Comparison of ENCODE assay signal across 26 mouse cellular contexts in the genomic region with DNA sequence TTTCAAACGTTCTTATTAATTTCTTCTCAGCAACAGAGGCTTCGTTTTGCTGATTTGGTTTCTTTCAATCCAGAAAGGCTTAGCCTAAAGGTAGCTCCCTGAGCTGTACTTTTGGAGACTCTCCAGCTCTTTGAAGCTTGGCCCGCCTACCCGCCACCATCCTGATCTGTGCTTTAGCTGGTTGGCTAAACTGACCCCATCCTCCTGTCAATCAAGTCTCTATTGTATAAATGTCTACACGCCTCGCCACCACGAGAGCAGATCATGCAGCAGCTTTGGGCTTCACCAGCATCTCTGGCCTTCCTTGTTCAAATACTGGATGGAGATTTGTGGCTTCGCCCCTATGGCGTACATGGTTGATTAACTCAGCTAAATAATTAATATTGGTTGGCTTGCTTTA.
DNase-seq lines count a peak whose midpoint lies in the region; ATAC-seq and TF ChIP-seq lines count a peak whose summit lies in the region.
"Had no signal": no experiment of that assay in that cellular context is flagged by ENCODE, and none has a peak within 500 bp of the region (broad histone marks: within the 10 kb centered on the region; RNA-seq: fewer than 3 reads in every experiment).

No protein-coding gene starts in this region.

- no peak overlapping the region for H3K27ac ChIP-seq in forebrain, embryonic 12.5 days
- no peak overlapping the region for H3K27ac ChIP-seq in forebrain, embryonic 10.5 days
- no peak overlapping the region for H3K27ac ChIP-seq in forebrain, embryonic 16.5 days (ENCODE audit: low read length)
- no peak overlapping the region for H3K27ac ChIP-seq in forebrain, postnatal 0 days (ENCODE audit: low read depth, low read length)
- H3K27ac ChIP-seq: embryonic facial prominence, embryonic 10.5 days; embryonic facial prominence, embryonic 13.5 days; gastrocnemius, adult 2 months; hindbrain, embryonic 10.5 days; hindbrain, embryonic 13.5 days; intestine, embryonic 15.5 days had no signal

- 0 out of 2 replicates have a peak, but pooled peaks have one; percentile 39 for ATAC-seq in forebrain, embryonic 12.5 days (ENCODE audit: low FRiP score)
- ATAC-seq in forebrain, embryonic 16.5 days = peak; percentile 33; the same call in 1 of the 2 replicates
- no peak for ATAC-seq in forebrain, postnatal 0 days
- ATAC-seq: hindbrain, embryonic 16.5 days; intestine, embryonic 15.5 days; Patski had no signal

- no peak for TF ChIP-seq CTCF in forebrain, postnatal 0 days (IDR thresholded peaks at IDR 0.05; ENCODE audit: low read depth)

- no peak overlapping the region for H3K4me2 ChIP-seq in forebrain, embryonic 12.5 days
- H3K4me2 ChIP-seq in forebrain, embryonic 16.5 days (ENCODE audit: low read length) = no peak overlapping the region
- no peak overlapping the region for H3K4me2 ChIP-seq in forebrain, postnatal 0 days (ENCODE audit: low read depth)
- H3K4me2 ChIP-seq: embryonic facial prominence, embryonic 13.5 days; hindbrain, embryonic 13.5 days; intestine, embryonic 15.5 days had no signal

- no peaks in the 10 kb centered on the region for H3K27me3 ChIP-seq in forebrain, embryonic 12.5 days
- H3K27me3 ChIP-seq in forebrain, embryonic 10.5 days (ENCODE audit: poor library complexity, severe bottlenecking) = no peaks in the 10 kb centered on the region
- H3K27me3 ChIP-seq in forebrain, embryonic 16.5 days (replicated peaks; ENCODE audit: control insufficient read depth, insufficient read depth, low read length) = no peaks in the 10 kb centered on the region
- H3K27me3 ChIP-seq in forebrain, postnatal 0 days (ENCODE audit: insufficient read depth, low read length) = no peaks in the 10 kb centered on the region
- H3K27me3 ChIP-seq: embryonic facial prominence, embryonic 13.5 days; hindbrain, embryonic 13.5 days; intestine, embryonic 15.5 days; Patski had no signal

- 0 out of 2 replicates have a peak, but pooled peaks cover 4% of the 10 kb centered on the region for H3K36me3 ChIP-seq in forebrain, embryonic 12.5 days (replicated peaks)
- peaks cover 18% of the 10 kb centered on the region; the same call in 1 of the 2 replicates for H3K36me3 ChIP-seq in forebrain, embryonic 10.5 days (replicated peaks)
- H3K36me3 ChIP-seq in forebrain, embryonic 16.5 days (ENCODE audit: control insufficient read depth, insufficient read depth) = no peaks in the 10 kb centered on the region
- H3K36me3 ChIP-seq in forebrain, postnatal 0 days (ENCODE audit: insufficient read depth) = no peaks in the 10 kb centered on the region
- H3K36me3 ChIP-seq: intestine, embryonic 15.5 days had no signal

- H3K9ac ChIP-seq in forebrain, embryonic 12.5 days = no peak overlapping the region
- H3K9ac ChIP-seq in forebrain, embryonic 16.5 days (replicated peaks; ENCODE audit: low read depth, low read length) = no peak overlapping the region
- no peak overlapping the region for H3K9ac ChIP-seq in forebrain, postnatal 0 days
- H3K9ac ChIP-seq: embryonic facial prominence, embryonic 13.5 days; hindbrain, embryonic 13.5 days; intestine, embryonic 15.5 days had no signal

- H3K4me1 ChIP-seq in forebrain, embryonic 12.5 days = no peaks in the 10 kb centered on the region
- H3K4me1 ChIP-seq in forebrain, embryonic 10.5 days = no peaks in the 10 kb centered on the region
- peaks cover 3% of the 10 kb centered on the region; the same call in 1 of the 2 replicates for H3K4me1 ChIP-seq in forebrain, embryonic 16.5 days (replicated peaks; ENCODE audit: control insufficient read depth, insufficient read depth, low read length)
- no peaks in the 10 kb centered on the region for H3K4me1 ChIP-seq in forebrain, postnatal 0 days (ENCODE audit: insufficient read depth)
- H3K4me1 ChIP-seq: embryonic facial prominence, embryonic 10.5 days; embryonic facial prominence, embryonic 13.5 days; hindbrain, embryonic 10.5 days; hindbrain, embryonic 13.5 days; intestine, embryonic 15.5 days had no signal

- DNase-seq in forebrain, embryonic 10.5 days (ENCODE audit: extremely low spot score, low spot score) = no peak
- no peak for DNase-seq in forebrain, postnatal 0 days
- peak; percentile 15 for DNase-seq in retina, embryonic 14.5 days (ENCODE audit: low spot score)
- DNase-seq in retina, postnatal 1 day = no peak
- DNase-seq: adrenal gland, postnatal 10 days; adrenal gland, postnatal 36 days; cerebellum, adult 11 months; cerebellum, adult 2 months; cerebellum, adult 9-11 months; cerebellum, postnatal 25 days; embryo, embryonic 11 days; gastrocnemius, adult 2 months; gastrocnemius, postnatal 14 days; heart, adult 18-20 months; heart, postnatal 36 days; kidney, adult 11 months had no signal

- no peaks in the 10 kb centered on the region for H3K9me3 ChIP-seq in forebrain, embryonic 12.5 days
- H3K9me3 ChIP-seq in forebrain, embryonic 10.5 days = no peaks in the 10 kb centered on the region
- H3K9me3 ChIP-seq in forebrain, embryonic 16.5 days (ENCODE audit: control insufficient read depth, low read length) = 0 out of 2 replicates have a peak, but pooled peaks cover 2% of the 10 kb centered on the region
- no peaks in the 10 kb centered on the region for H3K9me3 ChIP-seq in forebrain, postnatal 0 days (ENCODE audit: low read length)
- H3K9me3 ChIP-seq: embryonic facial prominence, embryonic 10.5 days; embryonic facial prominence, embryonic 13.5 days; hindbrain, embryonic 10.5 days; hindbrain, embryonic 13.5 days; intestine, embryonic 15.5 days had no signal

- no peak overlapping the region for H3K4me3 ChIP-seq in forebrain, embryonic 12.5 days (replicated peaks)
- H3K4me3 ChIP-seq in forebrain, embryonic 10.5 days = no peak overlapping the region
- H3K4me3 ChIP-seq in forebrain, embryonic 16.5 days (replicated peaks; ENCODE audit: low read length) = no peak overlapping the region
- no peak overlapping the region for H3K4me3 ChIP-seq in forebrain, postnatal 0 days (ENCODE audit: low read depth, low read length)
- H3K4me3 ChIP-seq: embryonic facial prominence, embryonic 10.5 days; embryonic facial prominence, embryonic 13.5 days; erythroblast, embryonic 14.5 days; gastrocnemius, adult 2 months; hindbrain, embryonic 10.5 days; hindbrain, embryonic 13.5 days; intestine, embryonic 15.5 days had no signal

- 84% methylated on average over 9 of the region's 9 CpGs for WGBS in forebrain, embryonic 12.5 days
- WGBS in forebrain, embryonic 10.5 days = 92% methylated on average over 9 of the region's 9 CpGs
- 73% methylated on average over 9 of the region's 9 CpGs for WGBS in forebrain, embryonic 16.5 days
- 67% methylated on average over 9 of the region's 9 CpGs for WGBS in forebrain, postnatal 0 days
